Mouse (Mus musculus) splenic B cell, adult 2 months (primary cell): Measurements from ENCODE around the gene Zfp42.
"Not testable (repeated sequence)": the region's sequence is repeated elsewhere in the genome, so short reads cannot be mapped to it uniquely, and the experiment has no call there.

Source experiments
- DNase-seq: peaks from one replicate; pipeline ENCODE4 v3.0.0-alpha.2; 2011; ENCODE audit warnings: low read depth, low spot score
- H3K27me3 ChIP-seq: 2 replicates; pipeline ENCODE4 v1.6.1; 2012; ENCODE audit warnings: mild to moderate bottlenecking, low read length, moderate library complexity, mixed read lengths; ENCODE audit not compliant: control insufficient read depth, poor library complexity, insufficient read depth, severe bottlenecking
- H3K36me3 ChIP-seq: 2 replicates; pipeline ENCODE4 v1.6.1; 2012; ENCODE audit warnings: mild to moderate bottlenecking, low read length, moderate library complexity, mixed read lengths; ENCODE audit not compliant: control insufficient read depth, poor library complexity, insufficient read depth, severe bottlenecking

Zfp42 gene

DNA sequence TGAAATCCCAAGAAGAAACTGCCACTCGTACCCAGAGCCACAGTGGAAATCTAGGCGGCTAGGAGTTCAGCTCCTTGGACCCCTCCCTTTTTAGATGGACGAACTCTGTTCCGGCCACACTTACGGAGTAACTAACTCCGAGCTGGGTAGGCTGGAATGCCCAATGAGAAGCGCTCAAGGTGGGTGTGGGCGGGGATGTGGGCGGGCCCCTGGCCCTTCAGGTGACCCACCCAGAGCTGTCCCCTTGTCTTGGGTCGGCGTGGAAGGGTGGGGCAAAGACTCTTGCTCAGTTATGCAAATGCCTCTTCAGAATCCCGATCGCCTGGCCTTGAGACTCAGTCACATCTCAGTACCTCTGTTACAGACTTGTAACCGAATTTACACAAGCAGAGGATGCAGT is at the start of gene Zfp42:
Gene Zfp42 (minus strand): TSS at position 85 of the 400 bp plus-strand sequence.
- no peaks in the 10 kb centered on the region for H3K27me3 ChIP-seq
- no peak for DNase-seq
- no peaks in the 10 kb centered on the region for H3K36me3 ChIP-seq

DNA sequence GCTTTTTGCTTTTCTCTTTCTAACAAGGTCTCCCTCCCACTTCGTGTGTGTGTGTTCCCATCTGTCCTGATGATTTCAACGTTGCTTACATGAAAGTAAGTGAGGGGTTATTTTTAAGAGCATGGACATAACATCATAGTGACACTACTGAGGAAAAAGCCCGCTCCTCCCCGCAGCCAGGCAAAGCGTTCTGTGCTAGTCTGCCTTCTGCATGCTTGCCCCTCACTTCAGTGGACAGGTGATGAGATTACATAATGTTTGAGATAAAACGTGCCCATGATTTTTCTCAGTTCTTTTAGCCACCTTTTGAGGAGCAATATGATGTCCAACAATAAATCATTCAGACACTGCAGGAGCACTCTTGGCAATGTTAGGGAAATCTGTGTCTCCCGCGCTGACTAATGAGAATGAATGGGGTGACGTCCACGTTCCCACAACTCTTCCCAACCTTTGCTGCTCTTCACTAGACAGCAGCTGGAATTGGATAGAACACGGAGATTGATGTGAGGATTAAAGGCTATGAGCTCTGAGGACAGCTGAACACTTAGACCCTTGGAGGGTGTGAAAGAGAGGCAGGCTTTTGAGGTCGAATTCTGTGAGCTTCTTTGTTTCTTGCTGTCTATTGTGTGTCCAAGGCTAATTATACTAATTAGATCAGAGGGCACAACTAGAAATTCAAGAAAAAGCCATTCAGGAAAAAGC is 49.4 kb upstream of the Zfp42 start:
- Histone ChIP-seq H3K36me3 (no peaks in the 10 kb centered on the region), H3K27me3 (no peaks in the 10 kb centered on the region)
- DNase-seq, result no peak

DNA sequence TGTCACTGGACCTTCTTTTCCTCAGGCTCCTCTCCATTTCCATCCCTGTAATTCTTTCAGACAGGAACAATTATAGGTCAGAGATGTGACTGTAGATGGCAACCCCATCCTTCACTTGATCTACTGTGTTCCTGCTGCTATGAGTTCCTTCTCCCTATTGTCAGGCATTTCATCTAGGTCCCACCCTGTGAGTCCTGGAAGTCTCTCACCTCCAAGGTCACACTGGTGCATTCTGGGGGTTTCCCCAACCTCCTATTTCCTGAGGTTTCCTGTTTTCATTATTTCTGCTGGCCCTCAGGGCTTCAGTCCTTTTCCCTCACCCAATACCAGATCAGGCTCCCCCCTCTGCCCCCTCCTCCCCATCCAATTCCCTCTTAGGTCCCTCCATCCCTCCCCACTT is 45.5 kb upstream of the Zfp42 start:
- not testable (repeated sequence) for H3K27me3 ChIP-seq, H3K36me3 ChIP-seq, DNase-seq

DNA sequence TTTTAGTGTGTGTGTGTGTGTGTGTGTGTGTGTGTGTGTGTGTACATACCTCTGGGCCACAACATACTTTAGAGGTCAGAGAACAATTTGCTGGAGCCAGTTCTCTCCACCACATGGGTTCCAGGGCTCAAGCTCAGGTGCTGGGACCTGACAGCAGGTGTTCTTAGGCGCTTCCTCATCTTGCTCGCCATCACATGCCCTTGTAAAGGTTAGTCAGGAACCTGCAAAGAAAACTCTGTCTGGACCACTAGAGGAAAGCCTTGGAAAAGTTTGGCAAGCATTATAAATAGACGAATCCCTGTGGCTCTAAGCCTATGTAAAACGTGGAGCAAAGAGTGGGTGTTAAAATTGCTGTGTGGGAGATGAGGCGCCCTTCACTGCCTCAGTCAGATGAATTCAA is 31.8 kb upstream of the Zfp42 start:
- no peaks in the 10 kb centered on the region for H3K27me3 ChIP-seq
- no peaks in the 10 kb centered on the region for H3K36me3 ChIP-seq
- DNase-seq, result no peak

DNA sequence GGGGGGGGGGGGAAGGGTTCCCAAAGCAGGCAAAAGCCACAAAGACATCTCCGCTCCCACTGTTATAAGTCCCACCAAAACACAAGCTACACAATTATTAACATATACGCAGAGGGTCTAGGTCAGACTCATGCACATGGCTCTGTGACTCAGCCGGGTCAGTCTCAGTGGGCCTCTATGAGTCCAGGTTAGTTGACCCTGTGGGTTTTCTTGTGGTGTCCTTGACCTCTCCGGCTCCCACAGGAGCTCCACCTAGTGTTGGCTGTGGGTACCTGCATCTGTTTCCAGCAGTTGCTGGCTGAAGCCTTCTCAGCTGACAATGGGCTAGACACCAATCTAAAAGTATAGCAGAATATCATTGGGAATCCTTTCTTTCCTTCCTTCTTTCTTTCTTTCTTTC is 26.7 kb upstream of the Zfp42 start:
- Histone ChIP-seq H3K36me3 (no peaks in the 10 kb centered on the region), H3K27me3 (no peaks in the 10 kb centered on the region)
- no peak for DNase-seq

DNA sequence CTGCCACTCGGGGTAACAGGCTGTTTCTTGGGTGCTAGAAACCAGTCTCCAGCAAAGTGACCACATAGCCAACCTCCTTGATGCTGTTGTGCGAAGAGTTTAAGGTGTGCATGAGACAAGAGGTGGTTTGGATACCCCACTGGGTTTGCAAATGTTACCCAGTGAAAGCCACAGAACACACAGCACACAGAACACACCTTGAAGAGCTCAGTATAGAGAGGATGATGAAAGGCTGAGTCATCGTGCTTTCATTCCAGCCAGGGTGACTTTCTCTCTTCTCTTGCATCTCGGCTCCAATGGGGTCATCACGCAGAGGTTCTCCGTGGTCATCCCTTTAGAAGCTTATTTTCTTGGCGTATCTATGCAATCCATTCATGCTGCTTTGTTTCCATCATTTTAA is 24.9 kb upstream of the Zfp42 start:
- Histone ChIP-seq H3K36me3 (no peaks in the 10 kb centered on the region), H3K27me3 (no peaks in the 10 kb centered on the region)
- DNase-seq, result no peak

DNA sequence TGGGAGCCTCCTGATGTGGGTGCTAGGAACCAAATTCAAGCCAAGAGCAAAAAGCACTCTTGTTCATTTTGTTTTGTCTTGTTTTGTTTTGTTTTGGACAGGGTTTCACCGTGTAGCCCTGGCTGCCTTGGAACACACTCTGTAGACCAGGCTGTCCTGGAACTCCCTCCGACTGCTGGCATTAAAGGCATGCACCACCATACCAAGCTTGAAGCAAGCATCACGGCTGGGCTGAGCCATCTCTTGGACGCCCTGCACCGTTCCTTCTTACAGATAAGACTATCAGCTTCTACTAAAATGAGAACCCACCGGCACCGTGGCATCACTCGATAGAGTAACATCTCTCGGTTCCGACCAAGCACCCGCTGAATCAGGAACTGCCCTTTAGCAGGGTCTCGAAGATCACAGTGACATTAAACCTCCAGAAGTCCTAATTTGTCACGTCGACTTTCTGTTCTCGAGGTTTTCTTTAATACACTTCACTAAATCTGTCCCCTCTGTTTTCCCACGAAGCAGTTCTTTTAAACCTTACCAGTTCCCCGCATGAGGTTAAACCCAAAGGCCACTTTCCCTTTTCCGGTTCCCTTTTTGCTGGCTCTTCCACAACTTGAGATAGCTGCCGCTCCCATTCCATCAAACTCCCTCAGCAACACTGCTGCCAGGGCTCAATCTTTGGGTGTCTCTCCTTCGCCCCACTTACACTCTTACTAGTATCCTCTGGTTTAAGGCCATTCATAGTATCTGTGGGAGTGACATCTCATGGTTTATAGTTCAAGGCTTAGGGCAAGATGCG is 23.3 kb upstream of the Zfp42 start:
- no peaks in the 10 kb centered on the region for H3K36me3 ChIP-seq
- no peaks in the 10 kb centered on the region for H3K27me3 ChIP-seq
- no peak for DNase-seq

DNA sequence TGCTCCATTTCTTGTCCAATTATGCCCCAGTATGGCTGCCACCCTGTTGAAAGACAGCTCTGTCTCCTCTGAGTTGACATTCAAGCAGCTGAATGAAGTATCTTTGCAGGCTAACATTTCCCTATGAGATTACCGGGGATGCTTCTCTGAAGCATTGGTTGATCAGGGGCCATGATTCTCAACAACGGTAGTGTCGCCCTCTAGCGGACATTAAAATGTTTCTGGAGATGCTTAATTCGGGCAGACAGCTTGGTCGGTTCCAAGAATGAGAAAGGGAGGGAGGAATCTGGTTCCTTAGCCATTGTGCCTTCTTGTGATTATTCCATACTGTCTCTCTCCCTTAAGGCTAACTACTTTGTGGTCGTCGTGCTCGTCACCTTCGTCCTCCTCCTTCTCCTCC is 21.9 kb upstream of the Zfp42 start:
- H3K27me3 ChIP-seq, result no peaks in the 10 kb centered on the region
- no peak for DNase-seq
- no peaks in the 10 kb centered on the region for H3K36me3 ChIP-seq

DNA sequence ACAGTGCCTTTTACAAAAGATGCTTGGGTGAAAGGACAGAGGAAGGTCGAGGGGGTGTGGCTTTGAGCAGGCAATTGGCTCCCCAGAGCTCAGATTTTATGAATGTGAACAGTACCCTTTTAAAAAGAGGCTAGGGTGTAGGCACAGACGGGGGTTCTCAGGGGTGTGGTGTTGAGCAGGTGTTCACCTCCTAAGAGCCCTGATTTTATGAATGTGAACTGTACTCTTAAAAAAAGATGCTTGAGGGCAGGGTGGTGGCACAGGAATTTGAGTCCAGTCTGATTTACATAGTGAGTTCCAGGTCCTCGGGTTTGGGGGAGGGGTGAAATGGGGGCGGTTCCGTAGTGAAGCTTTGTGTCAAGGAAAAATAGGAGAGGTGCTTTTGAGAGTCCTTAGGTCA is 14.0 kb upstream of the Zfp42 start:
- H3K27me3 ChIP-seq, result no peaks in the 10 kb centered on the region
- H3K36me3 ChIP-seq, result no peaks in the 10 kb centered on the region
- DNase-seq, result no peak

DNA sequence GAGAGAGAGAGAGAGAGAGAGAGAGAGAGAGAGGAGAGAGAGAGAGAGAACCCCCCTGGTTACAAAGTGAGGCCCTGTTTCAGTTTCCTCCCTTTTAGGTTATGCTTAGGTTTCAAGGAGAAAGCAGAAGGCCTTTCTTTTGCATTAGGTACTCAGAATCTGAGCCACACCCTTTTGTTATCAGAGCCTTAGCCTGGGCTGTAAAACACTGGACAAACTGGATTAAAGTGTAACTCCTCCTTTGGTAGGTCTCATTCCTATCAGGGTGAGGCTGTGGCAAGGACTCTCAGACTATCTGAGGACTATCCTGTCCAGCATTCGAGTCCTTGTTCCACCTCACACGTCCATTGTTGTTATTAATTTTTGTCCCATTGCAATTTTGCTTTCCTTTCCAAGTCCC is 1.4 kb upstream of the Zfp42 start:
- DNase-seq, result no peak
- no peaks in the 10 kb centered on the region for H3K27me3 ChIP-seq
- H3K36me3 ChIP-seq, result no peaks in the 10 kb centered on the region

DNA sequence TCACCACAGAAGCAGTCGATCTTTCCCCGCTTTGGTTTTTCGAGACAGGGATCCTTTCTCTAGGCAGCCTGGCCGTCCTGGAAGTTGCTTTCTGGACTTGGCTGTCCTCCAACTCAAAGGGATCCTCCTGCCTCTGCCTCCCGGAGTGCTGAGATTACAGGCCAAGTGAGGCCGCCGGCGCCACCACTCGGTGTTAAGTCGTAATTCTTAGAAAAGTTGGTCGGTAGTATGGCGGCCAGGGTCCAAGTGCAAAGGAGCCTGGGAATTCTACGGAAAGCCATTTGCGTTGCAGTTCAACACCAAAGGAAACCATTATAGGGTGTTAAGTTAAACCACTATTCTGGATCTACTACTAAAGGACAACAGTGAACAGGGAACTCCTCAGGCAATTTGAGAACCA is 1.1 kb downstream of the Zfp42 start:
- Histone ChIP-seq H3K27me3 (no peaks in the 10 kb centered on the region), H3K36me3 (no peaks in the 10 kb centered on the region)
- DNase-seq, result no peak

DNA sequence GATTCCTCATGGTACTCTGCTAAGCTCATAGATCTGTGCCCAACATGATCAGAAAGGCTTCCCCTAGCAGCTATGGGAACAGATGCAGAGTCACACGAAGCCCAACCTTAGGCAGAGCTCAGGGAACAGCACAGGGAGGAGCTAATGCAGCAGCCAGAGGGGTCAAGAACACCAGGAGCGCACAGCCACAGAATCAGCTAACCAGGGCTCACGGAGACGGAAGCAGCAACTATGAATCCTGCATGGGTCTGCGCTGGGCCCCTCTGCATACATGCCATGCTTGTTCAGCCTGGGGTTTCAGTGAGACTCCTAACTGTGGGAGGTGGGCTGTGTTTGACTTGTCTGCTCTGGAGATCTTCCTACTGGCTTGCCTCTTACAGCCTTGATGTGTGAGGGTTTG is 7.0 kb downstream of the Zfp42 start:
- Histone ChIP-seq H3K27me3 (no peaks in the 10 kb centered on the region), H3K36me3 (no peaks in the 10 kb centered on the region)
- DNase-seq, result no peak

DNA sequence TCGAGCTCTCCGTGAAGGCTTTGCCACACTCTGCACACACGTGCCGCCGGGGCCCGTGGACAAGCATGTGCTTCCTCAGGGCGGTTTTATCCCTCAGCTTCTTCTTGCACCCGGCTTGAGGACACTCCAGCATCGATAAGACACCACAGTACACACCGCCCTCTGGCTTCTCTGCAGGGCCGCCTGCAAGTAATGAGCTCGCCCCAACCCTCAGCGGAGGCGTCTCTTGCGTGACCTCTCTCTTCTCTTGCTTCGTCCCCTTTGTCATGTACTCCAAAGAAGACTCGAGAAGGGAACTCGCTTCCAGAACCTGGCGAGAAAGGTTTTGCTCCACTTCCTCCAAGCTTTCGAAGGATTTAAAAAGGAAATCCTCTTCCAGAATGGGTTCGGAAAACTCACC is 11.0 kb downstream of the Zfp42 start:
- H3K36me3 ChIP-seq, result no peaks in the 10 kb centered on the region
- no peak for DNase-seq
- no peaks in the 10 kb centered on the region for H3K27me3 ChIP-seq

DNA sequence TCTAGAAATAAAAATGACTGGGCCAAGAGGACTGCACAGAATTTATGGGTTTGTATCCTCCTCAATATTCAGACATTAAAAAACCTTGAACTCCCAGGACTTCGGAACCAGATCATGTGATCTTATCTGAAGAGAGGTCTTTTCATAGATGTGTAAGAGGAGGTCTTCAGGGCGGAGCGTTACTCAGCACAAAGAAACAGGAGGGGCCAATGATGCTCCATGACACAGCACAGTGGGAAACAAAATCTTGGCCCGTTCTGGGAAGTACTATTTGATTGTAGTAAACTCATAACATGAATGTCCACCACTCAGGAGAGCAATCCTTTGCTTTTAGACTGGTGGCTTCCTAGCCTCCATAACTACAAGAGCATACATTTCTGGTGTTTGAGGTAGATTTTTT is 12.6 kb downstream of the Zfp42 start:
- no peak for DNase-seq
- Histone ChIP-seq H3K36me3 (no peaks in the 10 kb centered on the region), H3K27me3 (no peaks in the 10 kb centered on the region)

DNA sequence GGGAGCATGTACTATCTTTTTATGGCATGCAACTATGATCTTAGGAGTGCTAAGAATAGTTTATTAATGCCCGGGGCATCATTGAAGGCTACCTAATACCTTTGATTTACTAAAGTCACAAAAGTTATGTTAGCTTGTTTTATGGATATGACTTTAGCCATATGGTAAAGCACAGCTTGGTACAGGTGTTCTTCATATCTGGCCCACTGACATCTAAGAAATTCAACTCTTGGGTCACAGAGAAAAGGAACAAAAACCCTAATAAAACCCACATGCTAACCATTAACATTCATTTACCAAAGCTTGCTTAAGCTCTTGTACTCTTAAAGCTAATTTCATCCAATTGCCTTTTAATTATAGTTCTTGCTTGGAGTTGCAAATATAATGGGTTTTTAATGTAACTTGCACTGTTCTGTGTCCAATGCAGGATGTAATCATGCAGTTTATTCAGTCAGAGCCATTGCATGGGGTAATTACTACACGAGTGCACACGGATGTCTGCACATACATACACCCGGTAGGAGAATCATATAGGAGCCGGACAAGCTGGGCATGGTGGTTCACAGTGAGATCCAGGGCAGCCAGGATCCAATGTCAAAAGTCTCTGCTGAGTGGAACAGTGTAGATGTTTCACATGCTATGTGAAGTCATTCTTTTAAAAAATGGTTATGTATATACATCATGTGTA is 16.2 kb downstream of the Zfp42 start:
- Histone ChIP-seq H3K36me3 (no peaks in the 10 kb centered on the region), H3K27me3 (no peaks in the 10 kb centered on the region; the same call in 1 of the 2 replicates)
- no peak for DNase-seq
